In genomic region chr7:138680530-138680929, GRCm38 (mm10) we compare ENCODE assay signal across 27 mouse cellular contexts.
A peak's percentile ranks its signal among the peaks of the same experiment; 100 is the strongest.
DNase-seq lines count a peak whose midpoint lies in the region; ATAC-seq and TF ChIP-seq lines count a peak whose summit lies in the region.
"Had no signal": no experiment of that assay in that cellular context is flagged by ENCODE, and none has a peak within 500 bp of the region (broad histone marks: within the 10 kb centered on the region; RNA-seq: fewer than 3 reads in every experiment).

No protein-coding gene starts in this region.

- no peak for DNase-seq in forebrain, postnatal 0 days
- DNase-seq in forebrain, embryonic 11.5 days (ENCODE audit: low spot score), result no peak
- DNase-seq in kidney, postnatal 0 days (ENCODE audit: low spot score), result no peak
- DNase-seq in kidney, postnatal 25 days, result no peak
- peak; percentile 11 for DNase-seq in lung, postnatal 10 days
- no peak for DNase-seq in lung, adult 2 months
- DNase-seq: adrenal gland, adult 8-10 months; adrenal gland, postnatal 25 days; cerebellum, adult 11-12 months; cerebellum, adult 8-10 months; cerebellum, postnatal 36 days; embryo, embryonic 11 days; gastrocnemius, adult 2 months; gastrocnemius, postnatal 14 days; heart, adult 11 months; heart, postnatal 10 days; heart, postnatal 36 days had no signal

- no peak overlapping the region for H3K4me3 ChIP-seq in forebrain, postnatal 0 days (ENCODE audit: low read depth, low read length)
- no peak overlapping the region for H3K4me3 ChIP-seq in forebrain, embryonic 11.5 days (ENCODE audit: low read depth, low read length)
- H3K4me3 ChIP-seq in kidney, postnatal 0 days (replicated peaks; ENCODE audit: low read depth, low read length), result no peak overlapping the region
- no peak overlapping the region for H3K4me3 ChIP-seq in lung, adult 2 months (replicated peaks; ENCODE audit: extremely low read depth, low read depth, low read length)
- H3K4me3 ChIP-seq: embryonic facial prominence, embryonic 10.5 days; embryonic facial prominence, embryonic 13.5 days; erythroblast, embryonic 14.5 days; forebrain, embryonic 13.5 days; gastrocnemius, adult 2 months; heart, embryonic 12.5 days; heart, embryonic 15.5 days; hindbrain, embryonic 10.5 days; hindbrain, embryonic 13.5 days had no signal

- H3K4me2 ChIP-seq in forebrain, postnatal 0 days (ENCODE audit: low read depth), result no peak overlapping the region
- H3K4me2 ChIP-seq in forebrain, embryonic 11.5 days (ENCODE audit: low read depth, low read length, severe bottlenecking), result no peak overlapping the region
- no peak overlapping the region for H3K4me2 ChIP-seq in kidney, postnatal 0 days (ENCODE audit: low read length)
- H3K4me2 ChIP-seq: embryonic facial prominence, embryonic 13.5 days; forebrain, embryonic 13.5 days; heart, embryonic 12.5 days; heart, embryonic 15.5 days; hindbrain, embryonic 13.5 days had no signal

- no peak overlapping the region for H3K27ac ChIP-seq in forebrain, postnatal 0 days (ENCODE audit: low read depth, low read length)
- no peak overlapping the region for H3K27ac ChIP-seq in forebrain, embryonic 11.5 days (ENCODE audit: low read depth, low read length)
- H3K27ac ChIP-seq in kidney, postnatal 0 days, result no peak overlapping the region
- H3K27ac ChIP-seq: embryonic facial prominence, embryonic 10.5 days; embryonic facial prominence, embryonic 13.5 days; forebrain, embryonic 13.5 days; gastrocnemius, adult 2 months; heart, embryonic 15.5 days; hindbrain, embryonic 10.5 days; hindbrain, embryonic 13.5 days had no signal

- H3K9ac ChIP-seq in forebrain, postnatal 0 days, result no peak overlapping the region
- no peak overlapping the region for H3K9ac ChIP-seq in forebrain, embryonic 11.5 days (ENCODE audit: low read length)
- H3K9ac ChIP-seq in kidney, postnatal 0 days (ENCODE audit: low read depth, low read length), result no peak overlapping the region
- H3K9ac ChIP-seq: embryonic facial prominence, embryonic 13.5 days; forebrain, embryonic 13.5 days; heart, embryonic 12.5 days; heart, embryonic 15.5 days; hindbrain, embryonic 13.5 days had no signal

- no peak for TF ChIP-seq POLR2A in lung, adult 2 months (IDR thresholded peaks at IDR 0.05; ENCODE audit: borderline replicate concordance, extremely low read depth, low read depth, low read length)

- no peaks in the 10 kb centered on the region for H3K36me3 ChIP-seq in forebrain, postnatal 0 days (ENCODE audit: insufficient read depth)
- no peaks in the 10 kb centered on the region for H3K36me3 ChIP-seq in forebrain, embryonic 11.5 days (ENCODE audit: control insufficient read depth, insufficient read depth, low read length)
- no peaks in the 10 kb centered on the region for H3K36me3 ChIP-seq in kidney, postnatal 0 days (ENCODE audit: insufficient read depth, low read length)
- H3K36me3 ChIP-seq: embryonic facial prominence, embryonic 10.5 days; embryonic facial prominence, embryonic 13.5 days; heart, embryonic 12.5 days; heart, embryonic 15.5 days; hindbrain, embryonic 10.5 days; hindbrain, embryonic 13.5 days had no signal

- no peaks in the 10 kb centered on the region; the same call in 1 of the 2 replicates for H3K27me3 ChIP-seq in forebrain, postnatal 0 days (ENCODE audit: insufficient read depth, low read length)
- H3K27me3 ChIP-seq in forebrain, embryonic 11.5 days (ENCODE audit: control insufficient read depth, insufficient read depth, low read length), result no peaks in the 10 kb centered on the region
- no peaks in the 10 kb centered on the region for H3K27me3 ChIP-seq in kidney, postnatal 0 days (ENCODE audit: insufficient read depth, low read length)
- H3K27me3 ChIP-seq: embryonic facial prominence, embryonic 13.5 days; forebrain, embryonic 13.5 days; heart, embryonic 12.5 days; heart, embryonic 15.5 days; hindbrain, embryonic 13.5 days had no signal

- no peaks in the 10 kb centered on the region for H3K4me1 ChIP-seq in forebrain, postnatal 0 days (ENCODE audit: insufficient read depth)
- H3K4me1 ChIP-seq in forebrain, embryonic 11.5 days (replicated peaks; ENCODE audit: control insufficient read depth, insufficient read depth, low read length), result no peaks in the 10 kb centered on the region
- no peaks in the 10 kb centered on the region for H3K4me1 ChIP-seq in kidney, postnatal 0 days (replicated peaks; ENCODE audit: insufficient read depth, low read length)
- no peaks in the 10 kb centered on the region for H3K4me1 ChIP-seq in lung, adult 2 months (ENCODE audit: control insufficient read depth, insufficient read depth, low read length)
- H3K4me1 ChIP-seq: embryonic facial prominence, embryonic 10.5 days; forebrain, embryonic 13.5 days; heart, embryonic 12.5 days; heart, embryonic 15.5 days; hindbrain, embryonic 10.5 days had no signal

- H3K9me3 ChIP-seq in forebrain, postnatal 0 days (ENCODE audit: low read length), result no peaks in the 10 kb centered on the region
- no peaks in the 10 kb centered on the region for H3K9me3 ChIP-seq in forebrain, embryonic 11.5 days (ENCODE audit: control insufficient read depth, low read length)
- no peaks in the 10 kb centered on the region for H3K9me3 ChIP-seq in kidney, postnatal 0 days (replicated peaks; ENCODE audit: low read length)
- H3K9me3 ChIP-seq: embryonic facial prominence, embryonic 10.5 days; embryonic facial prominence, embryonic 13.5 days; forebrain, embryonic 13.5 days; heart, embryonic 12.5 days; heart, embryonic 15.5 days; hindbrain, embryonic 10.5 days; hindbrain, embryonic 13.5 days had no signal

- peak; percentile 11; the same call in 1 of the 2 replicates for TF ChIP-seq CTCF in forebrain, postnatal 0 days (IDR thresholded peaks at IDR 0.05; ENCODE audit: low read depth)
- peak; percentile 22; the same call in 1 of the 2 replicates for TF ChIP-seq CTCF in kidney, postnatal 0 days (IDR thresholded peaks at IDR 0.05; ENCODE audit: low read depth)
- no peak for TF ChIP-seq CTCF in lung, adult 2 months (IDR thresholded peaks at IDR 0.05; ENCODE audit: insufficient read depth, low read length)

- 78% methylated on average over 5 of the region's 5 CpGs for WGBS in forebrain, postnatal 0 days
- WGBS in forebrain, embryonic 11.5 days, result 87% methylated on average over 5 of the region's 5 CpGs
- WGBS in kidney, postnatal 0 days, result 54% methylated on average over 5 of the region's 5 CpGs
- WGBS in lung, adult 2 months, result 75% methylated on average over 5 of the region's 5 CpGs

- no peak for ATAC-seq in forebrain, postnatal 0 days
- no peak for ATAC-seq in forebrain, embryonic 11.5 days (replicated peaks; ENCODE audit: low FRiP score)
- no peak for ATAC-seq in kidney, postnatal 0 days (replicated peaks; ENCODE audit: low FRiP score, low read depth)
- ATAC-seq: activated CD4-positive, CD25-positive, alpha-beta regulatory T cell, adult 4 months; forebrain, embryonic 13.5 days; forebrain, embryonic 16.5 days had no signal
